Mouse (Mus musculus) intestine, postnatal 0 days (tissue): Measurements from ENCODE around the gene Ankrd6. TPM values are rescaled to one million over a fixed set of nuclear protein-coding genes. Genes with fewer than 3 reads are reported as not detected.

Experiments
- ATAC-seq: fragments of 200-750 bp; cut with Nextera tagmentation; 2 replicates; pipeline ENCODE4 v1.8.0; 2017; ENCODE audit warnings: mild to moderate bottlenecking, moderate TSS enrichment, moderate library complexity
- H3K27ac ChIP-seq: fragments of 300-500 bp; sonication (generic); 2 replicates; pipeline ENCODE4 v1.5.1; 2014; ENCODE audit warnings: mild to moderate bottlenecking, low read depth, low read length, moderate library complexity
- H3K27me3 ChIP-seq: fragments of 300-500 bp; sonication (generic); replicated peaks from 2 replicates; pipeline ENCODE4 v1.6.1; 2014; ENCODE audit warnings: low read length, mixed read lengths; ENCODE audit not compliant: control insufficient read depth, insufficient read depth
- H3K36me3 ChIP-seq: fragments of 300-500 bp; sonication (generic); 2 replicates; pipeline ENCODE4 v1.6.1; 2014; ENCODE audit warnings: mild to moderate bottlenecking, moderate library complexity; ENCODE audit not compliant: control insufficient read depth, insufficient read depth
- H3K4me1 ChIP-seq: fragments of 300-500 bp; sonication (generic); replicated peaks from 2 replicates; pipeline ENCODE4 v1.6.1; 2014; ENCODE audit warnings: antibody characterized with exemption, low read length, mixed read lengths; ENCODE audit not compliant: control insufficient read depth, insufficient read depth
- H3K4me2 ChIP-seq: fragments of 300-500 bp; sonication (generic); replicated peaks from 2 replicates; pipeline ENCODE4 v1.6.1; 2014; ENCODE audit warnings: low read depth, mild to moderate bottlenecking, moderate library complexity
- H3K4me3 ChIP-seq: fragments of 300-500 bp; sonication (generic); 2 replicates; pipeline ENCODE4 v1.5.1; 2014; ENCODE audit warnings: low read depth, low read length
- H3K9ac ChIP-seq: fragments of 300-500 bp; sonication (generic); 2 replicates; pipeline ENCODE4 v1.6.1; 2014; ENCODE audit warnings: mild to moderate bottlenecking, low read depth, low read length
- H3K9me3 ChIP-seq: fragments of 300-500 bp; sonication (generic); 2 replicates; pipeline ENCODE4 v1.6.1; 2016; ENCODE audit warnings: mixed run types; ENCODE audit not compliant: control insufficient read depth
- CTCF ChIP-seq: sonication (generic); IDR thresholded peaks from 2 replicates; pipeline ENCODE4 v1.5.1; 2016; ENCODE audit warnings: low read depth, mild to moderate bottlenecking, control low read depth, antibody characterized with exemption, moderate library complexity
- WGBS: fragments of 180-500 bp; shearing (Covaris S2); extraction: QIAGEN DNeasy Blood & Tissue Kit; methylation state at CpG from one replicate; pipeline ENCODE4 v1.1.7; 2014; 5-methylcytosine and 5-hydroxymethylcytosine counted together
- polyA plus RNA-seq: library from polyadenylated mRNA; unstranded; fragments of >200 nt; fragmentation: Nextera tagmentation; extraction: Ambion mirVana; gene quantifications from 2 replicates; pipeline ENCODE4 v1.2.1, GENCODE M21; 2015

Ankrd6 gene
- polyA plus RNA-seq, 1 experiment from 2014 or later, result 1.3 TPM

GRCm38 (mm10) chr4:32987006-32987405 lies 36.4 kb upstream of the Ankrd6 start:
- WGBS, result 31% methylated on average over 3 of the region's 3 CpGs

GRCm38 (mm10) chr4:32985684-32986083 lies 35.0 kb upstream of the Ankrd6 start:
- no peaks in the 10 kb centered on the region for H3K27me3 ChIP-seq
- 17% methylated on average over 3 of the region's 3 CpGs for WGBS
- H3K4me3 ChIP-seq, result no peak overlapping the region
- no peak overlapping the region for H3K27ac ChIP-seq
- H3K9ac ChIP-seq, result no peak overlapping the region
- no peak for ATAC-seq
- no peaks in the 10 kb centered on the region for H3K36me3 ChIP-seq
- no peaks in the 10 kb centered on the region for H3K9me3 ChIP-seq
- H3K4me2 ChIP-seq, result peak overlapping the region; percentile 44; the same call in 1 of the 2 replicates
- TF ChIP-seq CTCF, result no peak
- H3K4me1 ChIP-seq, result 0 out of 2 replicates have a peak, but pooled peaks cover 3% of the 10 kb centered on the region

More at GRCm38 (mm10) chr4:32987006-32987405, 36.4 kb upstream of the Ankrd6 start:
- no peaks in the 10 kb centered on the region for H3K27me3 ChIP-seq
- peak; percentile 68 for ATAC-seq
- H3K36me3 ChIP-seq, result no peaks in the 10 kb centered on the region
- H3K4me3 ChIP-seq, result no peak overlapping the region
- H3K9me3 ChIP-seq, result no peaks in the 10 kb centered on the region
- 0 out of 2 replicates have a peak, but pooled peaks cover 3% of the 10 kb centered on the region for H3K4me1 ChIP-seq
- H3K9ac ChIP-seq, result no peak overlapping the region
- TF ChIP-seq CTCF, result no peak
- no peak overlapping the region for H3K4me2 ChIP-seq
- 0 out of 2 replicates have a peak overlapping the region, but pooled peaks have one; percentile 28 for H3K27ac ChIP-seq

GRCm38 (mm10) chr4:32984801-32985675 lies 34.4 kb upstream of the Ankrd6 start:
- ATAC-seq, result no peak
- no peaks in the 10 kb centered on the region for H3K27me3 ChIP-seq
- TF ChIP-seq CTCF, result peak; percentile 63
- H3K27ac ChIP-seq, result no peak overlapping the region
- H3K4me3 ChIP-seq, result peak overlapping the region; percentile 87
- H3K4me1 ChIP-seq, result 0 out of 2 replicates have a peak, but pooled peaks cover 3% of the 10 kb centered on the region
- H3K36me3 ChIP-seq, result no peaks in the 10 kb centered on the region
- WGBS, result 49% methylated on average over 13 of the region's 13 CpGs
- peak overlapping the region; percentile 99 for H3K4me2 ChIP-seq
- no peaks in the 10 kb centered on the region for H3K9me3 ChIP-seq
- no peak overlapping the region for H3K9ac ChIP-seq

GRCm38 (mm10) chr4:32984242-32984641 lies 33.6 kb upstream of the Ankrd6 start:
- Histone ChIP-seq H3K4me2 (peak overlapping the region; percentile 99), H3K36me3 (no peaks in the 10 kb centered on the region), H3K4me3 (peak overlapping the region; percentile 87), H3K9ac (peak overlapping the region; percentile 83; the same call in 1 of the 2 replicates), H3K27me3 (no peaks in the 10 kb centered on the region), H3K27ac (no peak overlapping the region), H3K9me3 (no peaks in the 10 kb centered on the region), H3K4me1 (0 out of 2 replicates have a peak, but pooled peaks cover 3% of the 10 kb centered on the region)
- WGBS, result 11% methylated on average over 13 of the region's 13 CpGs
- TF ChIP-seq CTCF, result no peak
- no peak for ATAC-seq

GRCm38 (mm10) chr4:32983176-32984155 lies 32.8 kb upstream of the Ankrd6 start:
- peak; percentile 73 for ATAC-seq
- peak overlapping the region; percentile 86 for H3K27ac ChIP-seq
- peak overlapping the region; percentile 99 for H3K4me2 ChIP-seq
- H3K9me3 ChIP-seq, result no peaks in the 10 kb centered on the region
- WGBS, result under 1% methylated on average over 81 of the region's 94 CpGs
- H3K36me3 ChIP-seq, result no peaks in the 10 kb centered on the region
- peak overlapping the region; percentile 83 for H3K9ac ChIP-seq
- H3K4me1 ChIP-seq, result 0 out of 2 replicates have a peak, but pooled peaks cover 3% of the 10 kb centered on the region
- H3K4me3 ChIP-seq, result peak overlapping the region; percentile 87
- H3K27me3 ChIP-seq, result no peaks in the 10 kb centered on the region
- peak; percentile 22; the same call in 1 of the 2 replicates for TF ChIP-seq CTCF
